Mouse (Mus musculus) liver, adult 2 months (tissue): ENCODE results near the gene Hoxa13.

ENCODE experiments used
- CTCF ChIP-seq: fragments of 200-500 bp; IDR thresholded peaks from 2 replicates; pipeline ENCODE4 v1.5.1; 2011; ENCODE audit warnings: low read depth, low read length, control low read depth
- POLR2A ChIP-seq: fragments of 200-500 bp; IDR thresholded peaks from 2 replicates; pipeline ENCODE4 v1.6.1; 2011; ENCODE audit warnings: low read length, control low read depth; ENCODE audit not compliant: insufficient read depth; ENCODE audit errors: extremely low read depth

DNA sequence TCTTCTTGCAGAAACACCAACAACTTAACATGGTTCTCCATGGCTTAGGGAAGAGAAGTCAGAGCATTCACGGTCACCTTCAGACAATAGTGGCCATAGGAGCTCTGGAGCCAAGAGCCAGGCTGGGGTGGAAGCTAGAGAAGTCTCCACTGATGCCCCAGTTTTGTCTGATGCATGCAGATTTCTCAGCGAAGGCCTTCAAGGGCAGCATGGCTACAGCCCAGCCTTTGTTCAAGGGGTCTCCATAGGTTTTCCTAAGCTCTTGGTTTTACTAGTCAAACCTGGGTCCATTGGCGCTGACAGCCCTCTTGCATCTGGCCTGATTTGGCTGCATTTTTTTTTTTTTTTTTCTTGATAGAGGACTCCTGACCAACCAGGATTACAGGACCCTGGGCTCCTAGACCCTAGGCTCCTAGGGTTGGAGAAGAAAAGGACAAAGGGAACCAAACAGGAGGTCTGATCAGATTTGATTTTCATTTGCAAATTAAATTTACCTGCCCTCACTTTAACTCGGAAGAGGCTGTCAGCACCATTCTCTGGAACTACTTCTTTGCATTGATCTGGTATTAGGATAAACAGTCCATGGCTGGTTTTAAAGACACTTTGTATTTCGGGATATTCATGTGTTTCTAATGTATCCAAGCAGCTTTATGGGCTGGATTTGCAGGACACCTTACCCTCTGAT lies 3.6 kb upstream of the Hoxa13 start:
- TF ChIP-seq CTCF, result no peak
- TF ChIP-seq POLR2A, result no peak
